Mouse (Mus musculus) liver, embryonic 14.5 days (tissue): ENCODE measurements at regions not wholly inside any gene's neighbourhood (a gene's known extent, or its start where the extent isn't known, plus 50 kb on each side); places are given as distances from the start of the nearest gene placed in this dataset.

Source experiments
- CTCF ChIP-seq: IDR thresholded peaks from 2 replicates; pipeline ENCODE4 v1.5.1; 2016; ENCODE audit warnings: antibody characterized with exemption, low read depth, control low read depth
- EP300 ChIP-seq: IDR thresholded peaks from 2 replicates; pipeline ENCODE4 v1.6.1; 2016; ENCODE audit warnings: antibody characterized with exemption, low read depth

GRCm38 (mm10) chr2:159571862-159572261 is 762.1 kb downstream of the Gm826 start:
- no peak for TF ChIP-seq CTCF
- TF ChIP-seq EP300 = no peak
